Mouse (Mus musculus) heart, adult 2 months (tissue): ENCODE measurements around the gene Unc45b.

Source experiments
- CTCF ChIP-seq: fragments of 200-600 bp; IDR thresholded peaks from 2 replicates; pipeline ENCODE4 v1.8.1; 2022; ENCODE audit warnings: antibody characterized with exemption, mild to moderate bottlenecking, moderate library complexity
- EP300 ChIP-seq: fragments of 200-500 bp; IDR thresholded peaks from 2 replicates; pipeline ENCODE4 v1.6.1; 2011; ENCODE audit warnings: low read depth, low read length, control low read depth; ENCODE audit not compliant: insufficient read depth
- POLR2A ChIP-seq: fragments of 200-500 bp; IDR thresholded peaks from 2 replicates; pipeline ENCODE4 v1.6.1; 2011; ENCODE audit warnings: mild to moderate bottlenecking, low read depth, low read length, control low read depth; ENCODE audit not compliant: insufficient read depth

DNA sequence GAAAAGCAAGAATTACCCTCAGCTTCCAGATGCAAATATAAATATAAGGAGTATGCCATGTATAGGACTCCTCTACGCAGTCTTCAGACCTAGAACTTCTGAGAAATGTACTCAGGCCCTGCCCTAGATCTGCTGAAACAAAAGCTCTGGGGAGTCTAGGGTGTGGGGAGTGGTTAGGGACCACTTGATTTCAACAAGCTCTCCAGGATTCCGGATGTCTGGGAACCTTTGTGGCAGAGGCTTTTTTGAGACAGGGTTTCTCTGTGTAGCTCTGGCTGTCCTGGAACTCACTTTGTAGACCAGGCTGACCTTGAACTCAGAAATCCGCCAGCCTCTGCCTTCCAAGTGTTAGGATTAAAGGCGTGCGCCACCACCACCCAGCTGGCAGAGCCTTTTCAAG, 4.5 kb upstream of the Unc45b start:
- TF ChIP-seq POLR2A, result no peak
- no peak for TF ChIP-seq EP300
- TF ChIP-seq CTCF, result no peak
